Mouse (Mus musculus): ENCODE measurements at regions not wholly inside any gene's neighbourhood (a gene's known extent, or its start where the extent isn't known, plus 50 kb on each side); places are given as distances from the start of the nearest gene placed in this dataset.
"Not testable (repeated sequence)": the region's sequence is repeated elsewhere in the genome, so short reads cannot be mapped to it uniquely, and the experiment has no call there.

- H3K9ac ChIP-seq (replicated peaks); H3K4me2 ChIP-seq (ENCODE audit: low read depth, low read length); ATAC-seq; H3K4me1 ChIP-seq (ENCODE audit: insufficient read depth); H3K27me3 ChIP-seq (ENCODE audit: insufficient read depth, low read length); H3K36me3 ChIP-seq (replicated peaks; ENCODE audit: insufficient read depth, low read length); DNase-seq; H3K9me3 ChIP-seq (ENCODE audit: low read length); H3K4me3 ChIP-seq (ENCODE audit: low read depth, low read length); H3K27ac ChIP-seq (ENCODE audit: low read depth): not testable (repeated sequence)
- WGBS (ENCODE audit: insufficient replicate concordance), result 53% methylated on average over 1 of the region's 1 CpGs
These were observed 884.0 kb upstream of the Lrrc4c start for GRCm38 (mm10) chr2:95433996-95434395.

GRCm38 (mm10) chr2:95440957-95441356, 877.0 kb upstream of the Lrrc4c start:
- H3K27me3 ChIP-seq (ENCODE audit: insufficient read depth, low read length), result no peaks in the 10 kb centered on the region
- no peak overlapping the region for H3K9ac ChIP-seq (replicated peaks)

GRCm38 (mm10) chr2:95443245-95443799, 874.6 kb upstream of the Lrrc4c start:
- Histone ChIP-seq H3K4me1 (ENCODE audit: insufficient read depth) (no peaks in the 10 kb centered on the region), H3K36me3 (replicated peaks; ENCODE audit: insufficient read depth, low read length) (no peaks in the 10 kb centered on the region), H3K27me3 (ENCODE audit: insufficient read depth, low read length) (no peaks in the 10 kb centered on the region), H3K4me3 (ENCODE audit: low read depth, low read length) (no peak overlapping the region), H3K9me3 (ENCODE audit: low read length) (no peaks in the 10 kb centered on the region), H3K9ac (replicated peaks) (no peak overlapping the region), H3K4me2 (ENCODE audit: low read depth, low read length) (no peak overlapping the region), H3K27ac (ENCODE audit: low read depth) (no peak overlapping the region)
- 78% methylated on average over 2 of the region's 2 CpGs for whole genome bisulfite sequencing (ENCODE audit: insufficient replicate concordance)
- no peak for ATAC-seq
- TF ChIP-seq CTCF (IDR thresholded peaks at IDR 0.05; ENCODE audit: low read depth) (no peak), EP300 (IDR thresholded peaks at IDR 0.05; ENCODE audit: low read depth) (no peak)
- no peak for DNase-seq

More at GRCm38 (mm10) chr2:95440957-95441356, 877.0 kb upstream of the Lrrc4c start:
- Histone ChIP-seq H3K4me2 (ENCODE audit: low read depth, low read length) (no peak overlapping the region), H3K27ac (ENCODE audit: low read depth) (no peak overlapping the region), H3K4me1 (ENCODE audit: insufficient read depth) (no peaks in the 10 kb centered on the region), H3K4me3 (ENCODE audit: low read depth, low read length) (no peak overlapping the region), H3K9me3 (ENCODE audit: low read length) (no peaks in the 10 kb centered on the region), H3K36me3 (replicated peaks; ENCODE audit: insufficient read depth, low read length) (no peaks in the 10 kb centered on the region)
- DNase-seq (no peak), ATAC-seq (no peak)
- no peak for TF ChIP-seq CTCF (IDR thresholded peaks at IDR 0.05; ENCODE audit: low read depth)
- TF ChIP-seq EP300 (IDR thresholded peaks at IDR 0.05; ENCODE audit: low read depth), result no peak

- WGBS (ENCODE audit: insufficient replicate concordance), result 8% methylated on average over 1 of the region's 1 CpGs
These were observed 869.1 kb upstream of the Lrrc4c start for GRCm38 (mm10) chr2:95448897-95449296.

DNA sequence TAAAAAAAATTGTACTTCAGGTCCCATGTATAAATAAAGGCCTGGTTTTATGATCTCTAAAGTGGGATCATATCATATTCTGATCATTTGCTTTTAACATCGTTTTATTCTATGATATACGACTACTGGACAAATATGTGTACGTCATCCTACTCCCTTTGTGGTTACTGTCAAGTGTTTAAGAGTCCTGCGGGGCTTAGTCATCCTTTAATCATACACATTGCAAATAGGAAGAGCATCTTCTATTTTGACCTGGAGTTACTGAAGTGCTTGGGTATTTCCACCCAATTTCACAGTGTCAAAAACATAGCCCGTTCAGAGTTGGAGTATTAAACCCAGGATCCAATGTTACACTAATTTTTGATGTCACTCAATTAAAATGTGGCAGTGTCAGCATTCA, 838.1 kb upstream of the Lrrc4c start:
- Histone ChIP-seq H3K9me3 (ENCODE audit: low read length) (no peaks in the 10 kb centered on the region), H3K36me3 (replicated peaks; ENCODE audit: insufficient read depth, low read length) (no peaks in the 10 kb centered on the region), H3K4me2 (ENCODE audit: low read depth, low read length) (no peak overlapping the region), H3K27ac (ENCODE audit: low read depth) (no peak overlapping the region), H3K9ac (replicated peaks) (no peak overlapping the region), H3K27me3 (ENCODE audit: insufficient read depth, low read length) (no peaks in the 10 kb centered on the region), H3K4me3 (ENCODE audit: low read depth, low read length) (no peak overlapping the region), H3K4me1 (ENCODE audit: insufficient read depth) (no peaks in the 10 kb centered on the region)
- ATAC-seq (no peak), DNase-seq (no peak)
- WGBS (ENCODE audit: insufficient replicate concordance), result 74% methylated on average over 5 of the region's 5 CpGs
- TF ChIP-seq EP300 (IDR thresholded peaks at IDR 0.05; ENCODE audit: low read depth), result no peak
- TF ChIP-seq CTCF (IDR thresholded peaks at IDR 0.05; ENCODE audit: low read depth), result no peak

More at GRCm38 (mm10) chr2:95448897-95449296, 869.1 kb upstream of the Lrrc4c start:
- no peak for DNase-seq
- TF ChIP-seq EP300 (IDR thresholded peaks at IDR 0.05; ENCODE audit: low read depth) (no peak), CTCF (IDR thresholded peaks at IDR 0.05; ENCODE audit: low read depth) (no peak)
- Histone ChIP-seq H3K36me3 (replicated peaks; ENCODE audit: insufficient read depth, low read length) (no peaks in the 10 kb centered on the region), H3K27ac (ENCODE audit: low read depth) (no peak overlapping the region), H3K4me2 (ENCODE audit: low read depth, low read length) (no peak overlapping the region), H3K4me1 (ENCODE audit: insufficient read depth) (no peaks in the 10 kb centered on the region), H3K4me3 (ENCODE audit: low read depth, low read length) (no peak overlapping the region), H3K9me3 (ENCODE audit: low read length) (no peaks in the 10 kb centered on the region), H3K27me3 (ENCODE audit: insufficient read depth, low read length) (no peaks in the 10 kb centered on the region), H3K9ac (replicated peaks) (no peak overlapping the region)
- no peak for ATAC-seq

GRCm38 (mm10) chr2:95483397-95483796, 834.6 kb upstream of the Lrrc4c start:
- DNase-seq (no peak), ATAC-seq (no peak)
- H3K4me2 ChIP-seq (ENCODE audit: low read depth, low read length), result no peak overlapping the region
- no peak overlapping the region for H3K27ac ChIP-seq (ENCODE audit: low read depth)
- no peaks in the 10 kb centered on the region for H3K27me3 ChIP-seq (ENCODE audit: insufficient read depth, low read length)
- WGBS (ENCODE audit: insufficient replicate concordance), result 63% methylated on average over 2 of the region's 2 CpGs
- no peak overlapping the region for H3K9ac ChIP-seq (replicated peaks)
- H3K4me1 ChIP-seq (ENCODE audit: insufficient read depth), result no peaks in the 10 kb centered on the region
- no peak overlapping the region for H3K4me3 ChIP-seq (ENCODE audit: low read depth, low read length)
- TF ChIP-seq CTCF (IDR thresholded peaks at IDR 0.05; ENCODE audit: low read depth) (no peak), EP300 (IDR thresholded peaks at IDR 0.05; ENCODE audit: low read depth) (no peak)
- H3K9me3 ChIP-seq (ENCODE audit: low read length), result no peaks in the 10 kb centered on the region
- no peaks in the 10 kb centered on the region for H3K36me3 ChIP-seq (replicated peaks; ENCODE audit: insufficient read depth, low read length)

- no peak for TF ChIP-seq EP300 (IDR thresholded peaks at IDR 0.05; ENCODE audit: low read depth)
- no peak for TF ChIP-seq CTCF (IDR thresholded peaks at IDR 0.05; ENCODE audit: low read depth)
- H3K9me3 ChIP-seq (ENCODE audit: low read length), result no peaks in the 10 kb centered on the region
- H3K27me3 ChIP-seq (ENCODE audit: insufficient read depth, low read length), result no peaks in the 10 kb centered on the region
- no peak for ATAC-seq
- H3K4me2 ChIP-seq (ENCODE audit: low read depth, low read length), result no peak overlapping the region
- H3K36me3 ChIP-seq (replicated peaks; ENCODE audit: insufficient read depth, low read length), result no peaks in the 10 kb centered on the region
- WGBS (ENCODE audit: insufficient replicate concordance), result 73% methylated on average over 3 of the region's 3 CpGs
- no peaks in the 10 kb centered on the region for H3K4me1 ChIP-seq (ENCODE audit: insufficient read depth)
- DNase-seq, result no peak
- no peak overlapping the region for H3K27ac ChIP-seq (ENCODE audit: low read depth)
- H3K4me3 ChIP-seq (ENCODE audit: low read depth, low read length), result no peak overlapping the region
- H3K9ac ChIP-seq (replicated peaks), result no peak overlapping the region
These were observed 830.3 kb upstream of the Lrrc4c start for GRCm38 (mm10) chr2:95487580-95488135.
